Mouse (Mus musculus) midbrain, postnatal 0 days (tissue): ENCODE data around the gene Gm49403. TPM values are rescaled to one million over a fixed set of nuclear protein-coding genes. Genes with fewer than 3 reads are reported as not detected.

Experiments
- ATAC-seq: fragments of 200-750 bp; cut with Nextera tagmentation; 2 replicates; pipeline ENCODE4 v1.8.0; 2017; ENCODE audit warnings: moderate number of reproducible peaks, mild to moderate bottlenecking, moderate TSS enrichment, moderate library complexity; ENCODE audit not compliant: low FRiP score
- DNase-seq: peaks from one replicate; pipeline ENCODE4 v3.0.0-alpha.2; 2015; ENCODE audit warnings: low spot score
- H3K27ac ChIP-seq: fragments of 300-500 bp; sonication (generic); 2 replicates; pipeline ENCODE4 v1.5.1; 2014; ENCODE audit warnings: low read depth, mild to moderate bottlenecking, low read length, mixed read lengths
- H3K27me3 ChIP-seq: fragments of 300-500 bp; sonication (generic); 2 replicates; pipeline ENCODE4 v1.6.1; 2014; ENCODE audit warnings: low read length, control low read depth, mixed read lengths; ENCODE audit not compliant: insufficient read depth
- H3K36me3 ChIP-seq: fragments of 300-500 bp; sonication (generic); 2 replicates; pipeline ENCODE4 v1.6.1; 2014; ENCODE audit warnings: low read length, control low read depth, mixed read lengths; ENCODE audit not compliant: insufficient read depth
- H3K4me1 ChIP-seq: fragments of 300-500 bp; sonication (generic); 2 replicates; pipeline ENCODE4 v1.6.1; 2014; ENCODE audit warnings: mild to moderate bottlenecking, control low read depth, antibody characterized with exemption, low read length, mixed read lengths; ENCODE audit not compliant: insufficient read depth
- H3K4me2 ChIP-seq: fragments of 300-500 bp; sonication (generic); 2 replicates; pipeline ENCODE4 v1.6.1; 2014; ENCODE audit warnings: low read depth, mild to moderate bottlenecking, low read length, mixed read lengths; ENCODE audit not compliant: poor library complexity, severe bottlenecking
- H3K4me3 ChIP-seq: fragments of 300-500 bp; sonication (generic); 2 replicates; pipeline ENCODE4 v1.5.1; 2014; ENCODE audit warnings: low read depth, mild to moderate bottlenecking, low read length, moderate library complexity
- H3K9ac ChIP-seq: fragments of 300-500 bp; sonication (generic); replicated peaks from 2 replicates; pipeline ENCODE4 v1.6.1; 2014; ENCODE audit warnings: mild to moderate bottlenecking, low read length, moderate library complexity, mixed read lengths; ENCODE audit not compliant: poor library complexity, severe bottlenecking
- H3K9me3 ChIP-seq: fragments of 300-500 bp; sonication (generic); 2 replicates; pipeline ENCODE4 v1.6.1; 2016; ENCODE audit warnings: low read length, control low read depth
- CTCF ChIP-seq: IDR thresholded peaks from 2 replicates; pipeline ENCODE4 v1.5.1; 2016; ENCODE audit warnings: antibody characterized with exemption, mild to moderate bottlenecking
- WGBS: fragments of 180-500 bp; shearing (Covaris S2); extraction: QIAGEN DNeasy Blood & Tissue Kit; methylation state at CpG from one replicate; pipeline ENCODE4 v1.1.7; 2014; 5-methylcytosine and 5-hydroxymethylcytosine counted together
- microRNA-seq: library from miRNA; unstranded; fragments of <30 nt; microRNA quantifications from one replicate; pipeline ENCODE4, GENCODE M21; 2016; ENCODE audit warnings: borderline number of aligned reads
- polyA plus RNA-seq: library from polyadenylated mRNA; unstranded; fragments of >200 nt; fragmentation: Nextera tagmentation; extraction: Ambion mirVana; gene quantifications from 2 replicates; pipeline ENCODE4 v1.2.1, GENCODE M21; 2015
- total RNA-seq: library from RNA; depleted of rRNA; stranded (reverse); fragments of >200 nt; gene quantifications from 2 replicates; pipeline ENCODE4 v1.2.3, GENCODE M21; 2014; rRNA removed

Gene Gm49403
- total and polyA plus RNA-seq, 2 experiments from 2014 or later: not detected

- no peak for DNase-seq
Measured at GRCm38 (mm10) chr19:8936736-8937135, 53.0 kb downstream of the Gm49403 start.

More at GRCm38 (mm10) chr19:8936736-8937135, 53.0 kb downstream of the Gm49403 start:
- Histone ChIP-seq H3K4me3 (no peak overlapping the region), H3K27me3 (no peaks in the 10 kb centered on the region), H3K4me1 (no peaks in the 10 kb centered on the region; the same call in 1 of the 2 replicates), H3K36me3 (no peaks in the 10 kb centered on the region), H3K9me3 (no peaks in the 10 kb centered on the region), H3K9ac (no peak overlapping the region), H3K4me2 (no peak overlapping the region), H3K27ac (no peak overlapping the region)
- TF ChIP-seq CTCF: no peak
- no peak for ATAC-seq
- WGBS: 81% methylated on average over 2 of the region's 2 CpGs

Small RNA genes within 50 kb of the gene (microRNA-seq; reads per million reads assigned to microRNA genes)
- not detected for gene Mir5136

Other genes starting within 250 kb of the Gm49403 start
Only the 30 nearest of the 32 such genes appear.
- 111 and 133 TPM in 2 replicates for gene Slc3a2, start 160.6 kb upstream of the Gm49403 start, total RNA-seq
- gene Slc3a2, start 160.6 kb upstream of the Gm49403 start, polyA plus RNA-seq: 212 and 223 TPM in 2 replicates
- gene Wdr74, start 148.1 kb upstream of the Gm49403 start, total RNA-seq: 50.9 and 65.7 TPM in 2 replicates
- 85.9 and 88.2 TPM in 2 replicates for gene Wdr74, start 148.1 kb upstream of the Gm49403 start, polyA plus RNA-seq
- gene 1700092M07Rik, start 143.2 kb upstream of the Gm49403 start, total RNA-seq: not detected in 2 replicates
- 0.64 TPM in 1 of 2 replicates, not detected in the other for gene 1700092M07Rik, start 143.2 kb upstream of the Gm49403 start, polyA plus RNA-seq
- 112 and 147 TPM in 2 replicates for gene Stx5a, start 142.5 kb upstream of the Gm49403 start, total RNA-seq
- 104 and 106 TPM in 2 replicates for gene Stx5a, start 142.5 kb upstream of the Gm49403 start, polyA plus RNA-seq
- gene Nxf1, start 126.9 kb upstream of the Gm49403 start, total RNA-seq: 67.4 and 75.6 TPM in 2 replicates
- gene Nxf1, start 126.9 kb upstream of the Gm49403 start, polyA plus RNA-seq: 90.0 and 92.8 TPM in 2 replicates
- 210 and 320 TPM in 2 replicates for gene Tmem223, start 112.9 kb upstream of the Gm49403 start, total RNA-seq
- 202 and 230 TPM in 2 replicates for gene Tmem223, start 112.9 kb upstream of the Gm49403 start, polyA plus RNA-seq
- 20.4 and 27.3 TPM in 2 replicates for gene Tmem179b, start 109.5 kb upstream of the Gm49403 start, total RNA-seq
- 19.1 and 21.1 TPM in 2 replicates for gene Tmem179b, start 109.5 kb upstream of the Gm49403 start, polyA plus RNA-seq
- gene Taf6l, start 97.5 kb upstream of the Gm49403 start, total RNA-seq: 32.5 and 38.7 TPM in 2 replicates
- gene Taf6l, start 97.5 kb upstream of the Gm49403 start, polyA plus RNA-seq: 25.2 and 26.4 TPM in 2 replicates
- 67.2 and 67.5 TPM in 2 replicates for gene Polr2g, start 85.4 kb upstream of the Gm49403 start, total RNA-seq
- gene Polr2g, start 85.4 kb upstream of the Gm49403 start, polyA plus RNA-seq: 163 and 171 TPM in 2 replicates
- gene Zbtb3, start 81.4 kb upstream of the Gm49403 start, total RNA-seq: 6.0 and 6.2 TPM in 2 replicates
- 3.2 and 4.5 TPM in 2 replicates for gene Zbtb3, start 81.4 kb upstream of the Gm49403 start, polyA plus RNA-seq
- 63.0 and 63.8 TPM in 2 replicates for gene Ttc9c, start 64.6 kb upstream of the Gm49403 start, total RNA-seq
- gene Ttc9c, start 64.6 kb upstream of the Gm49403 start, polyA plus RNA-seq: 38.8 and 45.3 TPM in 2 replicates
- gene Hnrnpul2, start 63.9 kb upstream of the Gm49403 start, total RNA-seq: 25.9 and 36.2 TPM in 2 replicates
- 4.6 and 5.5 TPM in 2 replicates for gene Hnrnpul2, start 63.9 kb upstream of the Gm49403 start, polyA plus RNA-seq
- 5.6 and 12.7 TPM in 2 replicates for gene AC129217.1, start 54.2 kb upstream of the Gm49403 start, total RNA-seq
- gene AC129217.1, start 54.2 kb upstream of the Gm49403 start, polyA plus RNA-seq: not detected in 2 replicates
- gene Bscl2, start 46.5 kb upstream of the Gm49403 start, total RNA-seq: 112 and 121 TPM in 2 replicates
- gene Bscl2, start 46.5 kb upstream of the Gm49403 start, polyA plus RNA-seq: 101 and 108 TPM in 2 replicates
- 103 and 119 TPM in 2 replicates for gene Gng3, start 44.7 kb upstream of the Gm49403 start, total RNA-seq
- gene Gng3, start 44.7 kb upstream of the Gm49403 start, polyA plus RNA-seq: 746 and 809 TPM in 2 replicates
- 2.7 and 3.5 TPM in 2 replicates for gene Lrrn4cl, start 33.2 kb upstream of the Gm49403 start, total RNA-seq
- gene Lrrn4cl, start 33.2 kb upstream of the Gm49403 start, polyA plus RNA-seq: 2.0 and 2.1 TPM in 2 replicates
- 73.5 and 73.8 TPM in 2 replicates for gene Ubxn1, start 12.4 kb upstream of the Gm49403 start, total RNA-seq
- 142 and 143 TPM in 2 replicates for gene Ubxn1, start 12.4 kb upstream of the Gm49403 start, polyA plus RNA-seq
- gene Uqcc3, start 3.0 kb upstream of the Gm49403 start, total RNA-seq: 22.6 and 26.5 TPM in 2 replicates
- 64.2 and 65.0 TPM in 2 replicates for gene Uqcc3, start 3.0 kb upstream of the Gm49403 start, polyA plus RNA-seq
- gene Lbhd1, start 198 bp upstream of the Gm49403 start, total RNA-seq: 4.2 and 6.6 TPM in 2 replicates
- 17.7 and 20.6 TPM in 2 replicates for gene Lbhd1, start 198 bp upstream of the Gm49403 start, polyA plus RNA-seq
- 17.8 and 23.7 TPM in 2 replicates for gene 1810009A15Rik, start 4.9 kb downstream of the Gm49403 start, total RNA-seq
- gene 1810009A15Rik, start 4.9 kb downstream of the Gm49403 start, polyA plus RNA-seq: 29.2 and 32.9 TPM in 2 replicates
- gene Gm49416, start 5.0 kb downstream of the Gm49403 start, total RNA-seq: 3.8 TPM in 1 of 2 replicates, not detected in the other
- not detected in 2 replicates for gene Gm49416, start 5.0 kb downstream of the Gm49403 start, polyA plus RNA-seq
- 30.3 and 37.8 TPM in 2 replicates for gene Ints5, start 9.1 kb downstream of the Gm49403 start, total RNA-seq
- gene Ints5, start 9.1 kb downstream of the Gm49403 start, polyA plus RNA-seq: 20.2 and 21.8 TPM in 2 replicates
- gene Ganab, start 14.1 kb downstream of the Gm49403 start, total RNA-seq: 86.9 and 88.5 TPM in 2 replicates
- gene Ganab, start 14.1 kb downstream of the Gm49403 start, polyA plus RNA-seq: 49.4 and 49.8 TPM in 2 replicates
- gene B3gat3, start 36.4 kb downstream of the Gm49403 start, total RNA-seq: 111 TPM in 2 replicates
- gene B3gat3, start 36.4 kb downstream of the Gm49403 start, polyA plus RNA-seq: 95.5 and 99.7 TPM in 2 replicates
- gene Rom1, start 45.4 kb downstream of the Gm49403 start, total RNA-seq: 3.0 and 6.3 TPM in 2 replicates
- gene Rom1, start 45.4 kb downstream of the Gm49403 start, polyA plus RNA-seq: 2.7 and 3.5 TPM in 2 replicates
- gene Eml3, start 45.6 kb downstream of the Gm49403 start, total RNA-seq: 6.3 and 9.3 TPM in 2 replicates
- 8.7 and 9.0 TPM in 2 replicates for gene Eml3, start 45.6 kb downstream of the Gm49403 start, polyA plus RNA-seq
- gene Mta2, start 57.9 kb downstream of the Gm49403 start, total RNA-seq: 64.3 and 65.6 TPM in 2 replicates
- 73.6 and 77.9 TPM in 2 replicates for gene Mta2, start 57.9 kb downstream of the Gm49403 start, polyA plus RNA-seq
- gene Tut1, start 69.9 kb downstream of the Gm49403 start, total RNA-seq: 18.1 and 19.0 TPM in 2 replicates
- gene Tut1, start 69.9 kb downstream of the Gm49403 start, polyA plus RNA-seq: 15.1 and 18.4 TPM in 2 replicates
- 496 and 583 TPM in 2 replicates for gene Eef1g, start 83.1 kb downstream of the Gm49403 start, total RNA-seq
- 258 and 265 TPM in 2 replicates for gene Eef1g, start 83.1 kb downstream of the Gm49403 start, polyA plus RNA-seq
- gene Ahnak, start 105.4 kb downstream of the Gm49403 start, total RNA-seq: 13.0 and 19.2 TPM in 2 replicates
- 4.4 and 5.7 TPM in 2 replicates for gene Ahnak, start 105.4 kb downstream of the Gm49403 start, polyA plus RNA-seq